Mouse (Mus musculus) ES-E14 (cell line): ENCODE data around the gene Nectin4. TPM values are rescaled to one million over a fixed set of nuclear protein-coding genes. Genes with fewer than 3 reads are reported as not detected.

Experiments
- DNase-seq: peaks from one replicate; pipeline ENCODE4 v3.0.0-alpha.2; 2013; ENCODE audit warnings: low read depth, low spot score
- H3K27ac ChIP-seq: 2 replicates; pipeline ENCODE4 v1.5.1; 2012; ENCODE audit warnings: low read depth, mild to moderate bottlenecking, low read length, moderate library complexity, mixed read lengths; ENCODE audit not compliant: poor library complexity, insufficient read depth, severe bottlenecking
- H3K36me3 ChIP-seq: 2 replicates; pipeline ENCODE4 v1.6.1; 2012; ENCODE audit warnings: mild to moderate bottlenecking, low read length, moderate library complexity, mixed read lengths; ENCODE audit not compliant: control insufficient read depth, poor library complexity, insufficient read depth, severe bottlenecking
- H3K4me1 ChIP-seq, 2 experiments: fragments of 150-350 bp in 1 of 2; sonication (generic) in 1 of 2; 2 replicates each; pipeline ENCODE4 v1.6.1; 2012; ENCODE audit warnings: low read length in 2 of 2, mild to moderate bottlenecking in 1 of 2, mixed read lengths in 1 of 2; ENCODE audit not compliant: control insufficient read depth in 2 of 2, insufficient read depth in 2 of 2, poor library complexity in 1 of 2
- H3K4me3 ChIP-seq, 2 experiments: fragments of 150-350 bp in 1 of 2; sonication (generic) in 1 of 2; 2 replicates each; pipeline ENCODE4 v1.5.1; 2012; ENCODE audit warnings: low read length in 2 of 2, low read depth in 1 of 2, mild to moderate bottlenecking in 1 of 2, mixed read lengths in 1 of 2; ENCODE audit not compliant: insufficient read depth in 1 of 2, poor library complexity in 1 of 2, severe bottlenecking in 1 of 2
- H3K9ac ChIP-seq: 2 replicates; pipeline ENCODE4 v1.6.1; 2012; ENCODE audit warnings: low read depth, mild to moderate bottlenecking, low read length, mixed read lengths; ENCODE audit not compliant: poor library complexity, insufficient read depth, severe bottlenecking
- H3K9me3 ChIP-seq: fragments of 150-350 bp; sonication (generic); 2 replicates; pipeline ENCODE4 v1.6.1; 2012; ENCODE audit warnings: low read depth, mild to moderate bottlenecking, low read length; ENCODE audit not compliant: control insufficient read depth, insufficient read depth
- CHD2 ChIP-seq: IDR thresholded peaks from 2 replicates; pipeline ENCODE4 v1.6.1; 2014; ENCODE audit warnings: mild to moderate bottlenecking, low read depth, low read length, inconsistent platforms
- HCFC1 ChIP-seq: IDR thresholded peaks from 2 replicates; pipeline ENCODE4 v1.6.1; 2012; ENCODE audit warnings: low read length, inconsistent platforms, borderline replicate concordance; ENCODE audit not compliant: insufficient read depth
- MAFK ChIP-seq: IDR thresholded peaks from 2 replicates; pipeline ENCODE4 v1.6.1; 2014; ENCODE audit warnings: mild to moderate bottlenecking, low read depth, low read length, inconsistent platforms; ENCODE audit not compliant: insufficient read depth
- ZC3H11A ChIP-seq: IDR thresholded peaks from 2 replicates; pipeline ENCODE4 v1.6.1; 2012; ENCODE audit warnings: low read depth, mild to moderate bottlenecking, inconsistent platforms, low read length, borderline replicate concordance
- ZNF384 ChIP-seq: IDR thresholded peaks from 2 replicates; pipeline ENCODE4 v1.6.1; 2012; ENCODE audit warnings: low read depth, low read length, inconsistent platforms
- in situ Hi-C, 2 experiments: fragments of 600-800 bp; cut with MboI; formaldehyde crosslinking; loops; one replicate each; pipeline ENCODE4 v1.15.1; 2025; ENCODE audit warnings: low sequenced_read_pairs in 2 of 2, inconsistent platforms in 1 of 2; ENCODE audit not compliant: unreplicated experiment in 2 of 2
- total RNA-seq: library from RNA; depleted of rRNA; stranded (reverse); fragments of 300-350 nt; gene quantifications from 2 replicates; pipeline ENCODE4 v1.2.3, GENCODE M21; 2012

Nectin4 gene
- total RNA-seq, 1 experiment = 1.9 TPM

DNA sequence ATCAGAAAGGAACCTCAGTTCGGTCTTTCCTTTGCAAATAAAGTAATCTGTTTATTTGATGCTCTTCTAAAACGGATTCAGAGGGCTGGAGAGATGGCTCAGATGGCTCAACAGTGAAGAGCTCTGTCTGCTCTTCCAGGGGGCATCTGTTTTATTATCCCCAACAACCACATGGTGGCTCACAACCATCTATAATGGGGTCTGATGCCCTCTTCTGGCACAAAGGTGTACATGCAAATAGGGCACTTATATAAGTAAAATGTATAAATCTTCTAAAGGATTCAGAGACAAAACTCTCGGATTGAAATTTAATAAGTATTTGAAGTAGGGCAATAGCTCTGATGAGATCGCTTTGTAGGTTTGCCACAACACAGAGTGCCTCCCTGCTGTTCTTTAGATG, 11.5 kb upstream of the Nectin4 start:
- H3K4me1 ChIP-seq = peaks cover 0 to 3% of the 10 kb centered on the region in 2 experiments; a peak in 1 of 4 replicates
- H3K4me3 ChIP-seq = no peak overlapping the region
- no peak for DNase-seq
- no peak overlapping the region for H3K9ac ChIP-seq
- peaks cover 16% of the 10 kb centered on the region for H3K36me3 ChIP-seq
- H3K9me3 ChIP-seq = no peaks in the 10 kb centered on the region
- TF ChIP-seq ZNF384 = no peak
- no peak for TF ChIP-seq MAFK
- peak; percentile 53; the same call in 1 of the 2 replicates for TF ChIP-seq ZC3H11A
- no peak for TF ChIP-seq CHD2
- TF ChIP-seq HCFC1 = 0 out of 2 replicates have a peak, but pooled peaks have one; percentile 42
- in situ Hi-C loops = no loop called here
- no peak overlapping the region for H3K27ac ChIP-seq

- peak overlapping the region; percentile 58 to 61 for H3K4me3 ChIP-seq
- DNase-seq = no peak
Measured at GRCm38 (mm10) chr1:171360253-171360652, 9.6 kb upstream of the Nectin4 start.

DNA sequence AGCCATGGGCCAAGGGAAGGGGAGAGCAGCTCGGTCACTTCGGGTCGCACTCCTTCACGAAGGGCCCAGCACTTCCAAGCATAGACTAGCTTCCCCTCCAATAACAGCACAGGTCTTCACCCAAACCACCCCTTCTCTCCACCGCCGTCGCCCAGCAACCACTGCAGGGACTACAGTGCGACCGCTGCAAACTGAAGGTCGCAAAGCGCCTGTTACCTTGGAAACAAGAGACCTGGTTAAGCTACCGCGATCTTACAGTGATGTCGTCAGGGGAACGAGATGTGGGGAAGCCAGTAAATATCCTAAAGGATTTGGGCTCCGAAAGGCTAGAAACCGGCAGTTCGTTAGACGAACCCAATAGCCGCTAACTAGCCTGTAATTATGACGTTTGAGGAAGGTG, 9.2 kb upstream of the Nectin4 start, which contains the start of gene Klhdc9:
Gene Klhdc9, minus strand, starts transcription at position 143 of the 400 bp plus-strand sequence.
- Histone ChIP-seq H3K27ac (peak within 1 kb of the TSS; percentile 66; the same call in 1 of the 2 replicates), H3K9ac (peak within 1 kb of the TSS; percentile 90), H3K36me3 (peaks cover 14% of the 10 kb centered on the region), H3K9me3 (no peaks in the 10 kb centered on the region), H3K4me3 (peak within 1 kb of the TSS; percentile 62 to 74), H3K4me1 (peaks cover 0 to 3% of the 10 kb centered on the region in 2 experiments; a peak in 1 of 4 replicates)
- TF ChIP-seq CHD2 = peak; percentile 89
- TF ChIP-seq MAFK = no peak
- DNase-seq = peak; percentile 90
- in situ Hi-C loops = no loop called here

More at GRCm38 (mm10) chr1:171360253-171360652, 9.6 kb upstream of the Nectin4 start:
- TF ChIP-seq ZC3H11A (no peak), HCFC1 (no peak), MAFK (no peak), CHD2 (no peak)
- Histone ChIP-seq H3K9me3 (no peaks in the 10 kb centered on the region), H3K27ac (no peak overlapping the region), H3K36me3 (peaks cover 14% of the 10 kb centered on the region), H3K4me1 (peaks cover 0 to 3% of the 10 kb centered on the region in 2 experiments; a peak in 1 of 4 replicates), H3K9ac (peak overlapping the region; percentile 59)
- in situ Hi-C loops = no loop called here

DNA sequence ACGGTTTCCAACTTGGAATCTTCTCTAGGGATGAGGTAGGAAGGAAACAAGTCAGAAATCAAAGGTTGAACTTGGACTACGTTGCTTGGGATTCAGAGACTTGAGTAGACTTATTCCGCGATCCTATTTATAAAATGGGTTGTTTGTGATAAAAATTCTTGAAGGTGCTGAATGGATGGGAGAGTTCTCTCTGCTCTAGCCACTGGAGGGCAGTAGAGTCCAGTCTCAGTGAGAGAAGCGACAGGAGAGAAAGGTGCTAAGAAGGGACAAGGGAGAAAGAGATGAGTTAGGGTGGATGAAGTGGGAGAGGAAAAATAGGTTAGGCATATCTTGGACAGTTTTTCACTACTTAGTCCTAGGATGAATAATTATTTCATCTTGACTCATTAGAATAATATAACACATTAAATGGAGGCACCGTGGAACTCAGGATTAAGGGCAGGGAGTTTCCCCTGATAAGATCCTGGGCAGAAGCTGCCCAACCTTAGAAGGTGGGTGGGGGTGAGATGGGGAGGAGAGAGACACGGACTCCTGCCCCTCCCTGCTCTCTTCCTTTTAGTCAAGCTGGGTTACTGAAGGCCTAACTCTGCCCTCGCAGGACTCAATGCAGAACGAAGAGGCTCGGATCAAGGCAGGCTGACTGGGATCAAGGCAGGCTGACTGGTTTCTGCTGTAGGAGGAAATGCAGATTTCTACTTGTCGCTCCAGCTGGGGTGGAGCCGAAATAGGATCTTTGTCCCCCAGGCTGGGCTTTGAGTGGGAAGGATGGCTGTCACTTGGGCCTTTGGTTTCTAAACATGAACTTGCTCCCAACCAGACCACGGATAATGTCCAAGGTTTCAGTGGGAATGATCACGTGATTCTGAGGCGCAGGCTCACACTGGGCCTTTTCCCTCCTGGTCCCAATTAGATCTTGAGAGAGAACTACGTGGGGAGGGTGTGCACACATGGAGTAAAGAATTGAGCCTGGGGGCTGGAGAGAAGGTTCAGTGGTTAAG, 8.5 kb upstream of the Nectin4 start:
- Histone ChIP-seq H3K9ac (peak overlapping the region; percentile 90), H3K27ac (peak overlapping the region; percentile 66; the same call in 1 of the 2 replicates), H3K4me1 (peaks cover 0 to 5% of the 10 kb centered on the region in 2 experiments; a peak in 1 of 4 replicates), H3K4me3 (peak overlapping the region; percentile 62 to 74), H3K9me3 (no peaks in the 10 kb centered on the region), H3K36me3 (peaks cover 12% of the 10 kb centered on the region)
- TF ChIP-seq ZC3H11A = peak; percentile 47; the same call in 1 of the 2 replicates
- TF ChIP-seq CHD2 = no peak
- DNase-seq = peak; percentile 78
- in situ Hi-C loops = no loop called here
